Mouse (Mus musculus): ENCODE measurements around the gene Rhbdd2.

DNA sequence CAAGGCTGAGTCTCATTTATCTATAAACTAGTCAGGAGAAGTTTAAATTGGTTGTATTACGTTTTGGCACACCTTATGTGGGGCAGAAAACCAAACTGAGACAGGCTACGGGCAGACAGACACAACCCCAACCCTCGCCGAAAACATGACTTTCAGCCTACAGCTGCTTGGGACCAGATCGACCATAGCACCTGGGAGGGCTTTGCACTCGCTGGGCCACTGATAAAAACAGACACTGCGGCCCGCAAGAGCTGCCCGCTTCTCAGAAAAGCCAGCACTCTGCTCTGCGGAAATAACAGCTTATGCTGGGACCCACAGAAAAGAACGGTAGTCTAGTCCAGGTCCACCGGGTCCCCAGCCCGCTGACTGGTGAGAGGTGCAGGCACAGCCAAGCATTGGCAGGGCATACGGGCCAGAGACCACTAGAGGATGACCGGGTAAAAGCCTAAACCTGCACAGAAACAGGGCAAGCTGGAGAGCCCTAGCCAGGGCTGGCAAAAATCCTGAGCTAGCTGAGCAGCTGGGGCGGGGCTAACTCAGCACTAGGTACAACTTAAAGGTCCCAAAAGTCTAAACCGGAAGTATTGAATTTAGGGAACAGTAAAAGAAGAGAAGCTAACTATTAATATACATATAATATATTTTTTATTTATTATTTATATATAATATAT is 25.4 kb downstream of the Rhbdd2 start:
- TF ChIP-seq POLR2A (IDR thresholded peaks at IDR 0.05; ENCODE audit: extremely low read depth, insufficient read depth, low read length) (no peak), CTCF (IDR thresholded peaks at IDR 0.05; ENCODE audit: low read depth, low read length) (no peak)

Data from liver, adult 2 months (tissue).